Mouse (Mus musculus): ENCODE measurements around the gene Hnrnpf.

Hnrnpf gene

GRCm38 (mm10) chr6:117920659-117921640, 20.8 kb downstream of the Hnrnpf start:
- DNase-seq (ENCODE audit: low read depth, low spot score), result peak; percentile 73

- DNase-seq (ENCODE audit: low read depth, low spot score), result no peak
Observed at GRCm38 (mm10) chr6:117922041-117922440, 21.9 kb downstream of the Hnrnpf start.

GRCm38 (mm10) chr6:117926871-117927491, 26.9 kb downstream of the Hnrnpf start:
- no peak for DNase-seq (ENCODE audit: low read depth, low spot score)

- no peak for DNase-seq (ENCODE audit: low read depth, low spot score)
Observed at GRCm38 (mm10) chr6:117927955-117928354, 27.8 kb downstream of the Hnrnpf start.

GRCm38 (mm10) chr6:117928746-117929145, 28.6 kb downstream of the Hnrnpf start:
- DNase-seq (ENCODE audit: low read depth, low spot score), result no peak

- no peak for DNase-seq (ENCODE audit: low read depth, low spot score)
Observed at GRCm38 (mm10) chr6:117929945-117930655, 30.0 kb downstream of the Hnrnpf start.

- peak; percentile 78 for DNase-seq (ENCODE audit: low read depth, low spot score)
Observed at GRCm38 (mm10) chr6:117932325-117933051, 32.4 kb downstream of the Hnrnpf start.

- no peak for DNase-seq (ENCODE audit: low read depth, low spot score)
Observed at GRCm38 (mm10) chr6:117934301-117934700, 34.2 kb downstream of the Hnrnpf start.

GRCm38 (mm10) chr6:117935681-117936612, 35.8 kb downstream of the Hnrnpf start:
- no peak for DNase-seq (ENCODE audit: low read depth, low spot score)

GRCm38 (mm10) chr6:117937222-117937932, 37.3 kb downstream of the Hnrnpf start, which contains the start of gene Fxyd4:
Gene Fxyd4 (minus strand): TSS chr6:117937692.
- DNase-seq (ENCODE audit: low read depth, low spot score), result no peak

- DNase-seq (ENCODE audit: low read depth, low spot score), result peak; percentile 73
Observed at GRCm38 (mm10) chr6:117938951-117939350, 38.8 kb downstream of the Hnrnpf start.

GRCm38 (mm10) chr6:117942769-117943168, 42.6 kb downstream of the Hnrnpf start:
- peak; percentile 81 for DNase-seq (ENCODE audit: low read depth, low spot score)

- DNase-seq (ENCODE audit: low read depth, low spot score), result peak; percentile 33
Observed at GRCm38 (mm10) chr6:117943899-117944298, 43.8 kb downstream of the Hnrnpf start.

GRCm38 (mm10) chr6:117952330-117952729, 52.2 kb downstream of the Hnrnpf start:
- DNase-seq (ENCODE audit: low read depth, low spot score), result no peak

- no peak for DNase-seq (ENCODE audit: low read depth, low spot score)
Observed at GRCm38 (mm10) chr6:117956161-117956560, 56.0 kb downstream of the Hnrnpf start.

- peak; percentile 46 for DNase-seq (ENCODE audit: low read depth, low spot score)
Observed at GRCm38 (mm10) chr6:117956851-117957501, 56.9 kb downstream of the Hnrnpf start.

GRCm38 (mm10) chr6:117963201-117963600, 63.1 kb downstream of the Hnrnpf start:
- DNase-seq (ENCODE audit: low read depth, low spot score), result no peak

- DNase-seq (ENCODE audit: low read depth, low spot score), result no peak
Observed at GRCm38 (mm10) chr6:117966729-117967128, 66.6 kb downstream of the Hnrnpf start.
